Mouse (Mus musculus): ENCODE results near the gene Sowaha. TPM values are rescaled to one million over a fixed set of nuclear protein-coding genes. Genes with fewer than 3 reads are reported as not detected.

The Sowaha gene
- total and polyA plus RNA-seq, 3 experiments = 3.0 to 6.8 (median 4.9) TPM

GRCm38 (mm10) chr11:53508152-53508551, 28.1 kb upstream of the Sowaha start:
- ATAC-seq (ENCODE audit: extremely low read depth, insufficient number of reproducible peaks, low FRiP score, poor library complexity, severe bottlenecking) = no peak
- DNase-seq (ENCODE audit: low spot score) = no peak
- no peaks in the 10 kb centered on the region for H3K36me3 ChIP-seq (replicated peaks)
- H3K4me1 ChIP-seq (ENCODE audit: insufficient read depth, low read depth, low read length) = peaks cover 20% of the 10 kb centered on the region
- H3K27me3 ChIP-seq (ENCODE audit: insufficient read depth, low read length) = no peaks in the 10 kb centered on the region; the same call in 1 of the 2 replicates
- no peaks in the 10 kb centered on the region for H3K9me3 ChIP-seq (replicated peaks)
- no peak for TF ChIP-seq GATA2 (IDR thresholded peaks at IDR 0.05; ENCODE audit: borderline replicate concordance, low read depth, low read length)
- no peak for TF ChIP-seq POLR2AphosphoS5 (IDR thresholded peaks at IDR 0.05; ENCODE audit: insufficient replicate concordance, low read depth, low read length)
- TF ChIP-seq CTCF (IDR thresholded peaks at IDR 0.05; ENCODE audit: low read depth, low read length) = no peak
- TF ChIP-seq GATA1 (IDR thresholded peaks at IDR 0.05; ENCODE audit: borderline replicate concordance, low read length) = no peak
- no peak for TF ChIP-seq TAL1 (conservative IDR thresholded peaks at IDR 0.05; ENCODE audit: low read depth, low read length)
- no peak overlapping the region for H3K4me3 ChIP-seq (ENCODE audit: low read depth, low read length)

- no peak for ATAC-seq (ENCODE audit: extremely low read depth, insufficient number of reproducible peaks, low FRiP score, poor library complexity, severe bottlenecking)
- Histone ChIP-seq H3K4me1 (ENCODE audit: insufficient read depth, low read depth, low read length) (peaks cover 26% of the 10 kb centered on the region), H3K9me3 (replicated peaks) (no peaks in the 10 kb centered on the region), H3K4me3 (ENCODE audit: low read depth, low read length) (no peak overlapping the region), H3K36me3 (replicated peaks) (no peaks in the 10 kb centered on the region), H3K27me3 (ENCODE audit: insufficient read depth, low read length) (no peaks in the 10 kb centered on the region; the same call in 1 of the 2 replicates)
- no peak for DNase-seq (ENCODE audit: low spot score)
- TF ChIP-seq GATA1 (IDR thresholded peaks at IDR 0.05; ENCODE audit: borderline replicate concordance, low read length) (no peak), POLR2AphosphoS5 (IDR thresholded peaks at IDR 0.05; ENCODE audit: insufficient replicate concordance, low read depth, low read length) (no peak), CTCF (IDR thresholded peaks at IDR 0.05; ENCODE audit: low read depth, low read length) (no peak), TAL1 (conservative IDR thresholded peaks at IDR 0.05; ENCODE audit: low read depth, low read length) (no peak), GATA2 (IDR thresholded peaks at IDR 0.05; ENCODE audit: borderline replicate concordance, low read depth, low read length) (no peak)
Measured at GRCm38 (mm10) chr11:53507098-53507805, 27.2 kb upstream of the Sowaha start.

GRCm38 (mm10) chr11:53505026-53505663, 25.1 kb upstream of the Sowaha start:
- ATAC-seq (ENCODE audit: extremely low read depth, insufficient number of reproducible peaks, low FRiP score, poor library complexity, severe bottlenecking) (no peak), DNase-seq (ENCODE audit: low spot score) (no peak)
- peaks cover 40% of the 10 kb centered on the region for H3K4me1 ChIP-seq (ENCODE audit: insufficient read depth, low read depth, low read length)
- no peaks in the 10 kb centered on the region for H3K9me3 ChIP-seq (replicated peaks)
- H3K36me3 ChIP-seq (replicated peaks) = no peaks in the 10 kb centered on the region
- no peak for TF ChIP-seq GATA1 (IDR thresholded peaks at IDR 0.05; ENCODE audit: borderline replicate concordance, low read length)
- no peak for TF ChIP-seq POLR2AphosphoS5 (IDR thresholded peaks at IDR 0.05; ENCODE audit: insufficient replicate concordance, low read depth, low read length)
- no peak for TF ChIP-seq GATA2 (IDR thresholded peaks at IDR 0.05; ENCODE audit: borderline replicate concordance, low read depth, low read length)
- no peak for TF ChIP-seq TAL1 (conservative IDR thresholded peaks at IDR 0.05; ENCODE audit: low read depth, low read length)
- no peak for TF ChIP-seq CTCF (IDR thresholded peaks at IDR 0.05; ENCODE audit: low read depth, low read length)
- H3K27me3 ChIP-seq (ENCODE audit: insufficient read depth, low read length) = peaks cover 4% of the 10 kb centered on the region; the same call in 1 of the 2 replicates
- H3K4me3 ChIP-seq (ENCODE audit: low read depth, low read length) = no peak overlapping the region

GRCm38 (mm10) chr11:53504376-53504775, 24.3 kb upstream of the Sowaha start:
- Histone ChIP-seq H3K4me3 (ENCODE audit: low read depth, low read length) (no peak overlapping the region), H3K36me3 (replicated peaks) (no peaks in the 10 kb centered on the region), H3K9me3 (replicated peaks) (no peaks in the 10 kb centered on the region), H3K27me3 (ENCODE audit: insufficient read depth, low read length) (peaks cover 8% of the 10 kb centered on the region; the same call in 1 of the 2 replicates), H3K4me1 (ENCODE audit: insufficient read depth, low read depth, low read length) (peaks cover 43% of the 10 kb centered on the region)
- DNase-seq (ENCODE audit: low spot score) = no peak
- no peak for ATAC-seq (ENCODE audit: extremely low read depth, insufficient number of reproducible peaks, low FRiP score, poor library complexity, severe bottlenecking)
- TF ChIP-seq TAL1 (conservative IDR thresholded peaks at IDR 0.05; ENCODE audit: low read depth, low read length) (no peak), GATA1 (IDR thresholded peaks at IDR 0.05; ENCODE audit: borderline replicate concordance, low read length) (no peak), POLR2AphosphoS5 (IDR thresholded peaks at IDR 0.05; ENCODE audit: insufficient replicate concordance, low read depth, low read length) (no peak), GATA2 (IDR thresholded peaks at IDR 0.05; ENCODE audit: borderline replicate concordance, low read depth, low read length) (no peak), CTCF (IDR thresholded peaks at IDR 0.05; ENCODE audit: low read depth, low read length) (no peak)

- Histone ChIP-seq H3K27me3 (ENCODE audit: insufficient read depth, low read length) (peaks cover 9% of the 10 kb centered on the region; the same call in 1 of the 2 replicates), H3K4me3 (ENCODE audit: low read depth, low read length) (no peak overlapping the region), H3K36me3 (replicated peaks) (no peaks in the 10 kb centered on the region), H3K9me3 (replicated peaks) (no peaks in the 10 kb centered on the region), H3K4me1 (ENCODE audit: insufficient read depth, low read depth, low read length) (peaks cover 44% of the 10 kb centered on the region)
- TF ChIP-seq CTCF (IDR thresholded peaks at IDR 0.05; ENCODE audit: low read depth, low read length) (no peak), TAL1 (conservative IDR thresholded peaks at IDR 0.05; ENCODE audit: low read depth, low read length) (no peak), POLR2AphosphoS5 (IDR thresholded peaks at IDR 0.05; ENCODE audit: insufficient replicate concordance, low read depth, low read length) (no peak), GATA1 (IDR thresholded peaks at IDR 0.05; ENCODE audit: borderline replicate concordance, low read length) (no peak), GATA2 (IDR thresholded peaks at IDR 0.05; ENCODE audit: borderline replicate concordance, low read depth, low read length) (no peak)
- no peak for DNase-seq (ENCODE audit: low spot score)
- ATAC-seq (ENCODE audit: extremely low read depth, insufficient number of reproducible peaks, low FRiP score, poor library complexity, severe bottlenecking) = no peak
Measured at GRCm38 (mm10) chr11:53503738-53504137, 23.7 kb upstream of the Sowaha start.
